Mouse (Mus musculus): Measurements from ENCODE around the gene Gm9112. TPM values are rescaled to one million over a fixed set of nuclear protein-coding genes. Genes with fewer than 3 reads are reported as not detected.

Gm9112 gene
- not detected for total RNA-seq (2023)

GRCm38 (mm10) chrX:102707535-102707934 is at the start of gene Gm9112, which contains the start of gene Dmrtc1b:
Gene Gm9112, minus strand, starts transcription at chrX:102707635.
Gene Dmrtc1b, plus strand, starts transcription at chrX:102707865.

DNA sequence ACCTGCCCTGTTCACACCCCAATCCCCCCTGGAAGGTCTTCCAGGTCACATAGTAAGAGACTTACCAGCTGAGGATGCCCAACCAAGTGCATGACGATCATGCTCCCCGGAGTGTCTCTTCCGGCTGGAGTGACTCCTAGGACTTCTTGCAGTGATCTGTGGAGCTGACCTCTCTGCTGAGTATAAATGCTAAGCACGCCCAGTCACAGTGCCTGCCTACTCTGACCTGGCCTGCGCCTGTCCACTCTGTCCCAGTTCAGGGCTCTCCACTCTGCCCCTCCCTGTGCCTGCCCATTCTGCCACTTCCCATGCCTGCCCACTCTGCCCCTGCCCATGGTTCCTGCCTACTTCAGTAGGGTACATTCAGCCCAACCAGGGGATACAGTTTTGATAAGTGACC is 20.6 kb downstream of the Gm9112 start, which contains the start of gene Gm3880:
Gene Gm3880 (minus strand): TSS at position 101 of the 400 bp plus-strand sequence.

Other genes with a start within 250 kb of the Gm9112 start
- 19.1 TPM for gene Hdac8, start 202.3 kb downstream of the Gm9112 start, total RNA-seq (2023)
- 0.27 TPM for gene Phka1, start 63.4 kb downstream of the Gm9112 start, total RNA-seq (2023)
- gene Gm3880, start 20.7 kb downstream of the Gm9112 start, total RNA-seq (2023): not detected
- not detected for gene Dmrtc1b, start 230 bp upstream of the Gm9112 start, total RNA-seq (2023)
- not detected for gene Dmrtc1c1, start 95.3 kb upstream of the Gm9112 start, total RNA-seq (2023)
- gene Dmrtc1c2, start 147.0 kb upstream of the Gm9112 start, total RNA-seq (2023): not detected
- not detected for gene 1700031F05Rik, start 160.3 kb upstream of the Gm9112 start, total RNA-seq (2023)
- not detected for gene Dmrtc1a, start 201.1 kb upstream of the Gm9112 start, total RNA-seq (2023)
- not detected for gene 1700011M02Rik, start 201.3 kb upstream of the Gm9112 start, total RNA-seq (2023)
- gene 1700018G05Rik, start 220.7 kb upstream of the Gm9112 start, total RNA-seq (2023): not detected

Data from CD4-positive naive resting alpha-beta T cell, adult 57 days (primary cell).